Mouse (Mus musculus) spleen, adult 12 weeks (tissue): ENCODE data around the gene Maneal.

Source experiments
- DNase-seq: peaks from one replicate; pipeline ENCODE4 v3.0.0; 2022; ENCODE audit warnings: low spot score

The Maneal gene

GRCm38 (mm10) chr4:124849631-124850260, 12.2 kb downstream of the Maneal start:
- no peak for DNase-seq

- DNase-seq = peak; percentile 69
These were observed 14.4 kb downstream of the Maneal start for GRCm38 (mm10) chr4:124847573-124847972.

GRCm38 (mm10) chr4:124843493-124843892, 18.5 kb downstream of the Maneal start:
- no peak for DNase-seq

GRCm38 (mm10) chr4:124840998-124841397, 21.0 kb downstream of the Maneal start:
- no peak for DNase-seq

- no peak for DNase-seq
These were observed 23.8 kb downstream of the Maneal start for GRCm38 (mm10) chr4:124838035-124838700.

GRCm38 (mm10) chr4:124832796-124833195, 29.2 kb downstream of the Maneal start:
- no peak for DNase-seq

- DNase-seq = no peak
These were observed 32.3 kb downstream of the Maneal start for GRCm38 (mm10) chr4:124829671-124830070.

GRCm38 (mm10) chr4:124825371-124825965, 36.5 kb downstream of the Maneal start:
- no peak for DNase-seq

- DNase-seq = no peak
These were observed 37.0 kb downstream of the Maneal start for GRCm38 (mm10) chr4:124824967-124825366.

- DNase-seq = no peak
These were observed 43.1 kb downstream of the Maneal start for GRCm38 (mm10) chr4:124818832-124819231.

- peak; percentile 11 for DNase-seq
These were observed 44.2 kb downstream of the Maneal start for GRCm38 (mm10) chr4:124817803-124818202.

- no peak for DNase-seq
These were observed 46.1 kb downstream of the Maneal start for GRCm38 (mm10) chr4:124815901-124816300.

GRCm38 (mm10) chr4:124811347-124811975, 50.5 kb downstream of the Maneal start:
- DNase-seq = no peak

GRCm38 (mm10) chr4:124810056-124810455, 51.9 kb downstream of the Maneal start:
- DNase-seq = no peak

- DNase-seq = no peak
These were observed 52.7 kb downstream of the Maneal start for GRCm38 (mm10) chr4:124809136-124809883.

GRCm38 (mm10) chr4:124808511-124808910, 53.5 kb downstream of the Maneal start:
- DNase-seq = no peak
